Mouse (Mus musculus): Measurements from ENCODE around the gene Ddhd1.

- TF ChIP-seq CTCF (IDR thresholded peaks at IDR 0.05) (no peak), POLR2A (IDR thresholded peaks at IDR 0.05; ENCODE audit: insufficient read depth, low read depth, low read length) (0 out of 2 replicates have a peak, but pooled peaks have one; percentile 14)
Measured at GRCm38 (mm10) chr14:45565216-45566065, 92.5 kb downstream of the Ddhd1 start.
